Mouse (Mus musculus) 416B (cell line): ENCODE measurements around the gene Alkbh3.

Experiments
- DNase-seq: peaks from one replicate; pipeline ENCODE4 v3.0.0; 2011; ENCODE audit warnings: low read depth

The Alkbh3 gene

GRCm38 (mm10) chr2:94010335-94011291 is at the start of gene Alkbh3:
Gene Alkbh3, minus strand, starts transcription at chr2:94010807.
- peak; percentile 94 for DNase-seq

GRCm38 (mm10) chr2:94059459-94059858 is 48.9 kb upstream of the Alkbh3 start:
- peak; percentile 22 for DNase-seq

DNA sequence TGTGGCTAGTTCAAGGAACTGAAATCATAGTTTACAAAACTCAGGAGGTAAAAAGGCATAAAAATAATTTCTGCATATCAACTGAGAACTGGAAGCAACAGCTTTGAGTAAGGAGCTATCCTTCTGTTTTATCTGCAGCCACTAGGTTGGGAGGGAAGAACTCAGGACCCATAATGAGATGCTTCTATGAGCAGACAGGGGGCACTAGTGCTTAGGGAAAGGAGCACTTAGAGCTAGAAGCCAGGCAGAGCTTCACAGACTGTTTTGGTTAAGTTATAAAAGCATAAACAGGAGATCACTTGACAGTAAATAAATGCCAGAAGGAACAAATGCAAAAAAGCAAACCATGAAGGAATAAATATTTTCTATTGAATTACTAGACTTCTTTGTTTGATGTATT is 44.2 kb upstream of the Alkbh3 start:
- peak; percentile 75 for DNase-seq

GRCm38 (mm10) chr2:94051952-94052351 is 41.3 kb upstream of the Alkbh3 start:
- peak; percentile 78 for DNase-seq

- DNase-seq: no peak
These were observed 40.3 kb upstream of the Alkbh3 start for GRCm38 (mm10) chr2:94050901-94051300.

DNA sequence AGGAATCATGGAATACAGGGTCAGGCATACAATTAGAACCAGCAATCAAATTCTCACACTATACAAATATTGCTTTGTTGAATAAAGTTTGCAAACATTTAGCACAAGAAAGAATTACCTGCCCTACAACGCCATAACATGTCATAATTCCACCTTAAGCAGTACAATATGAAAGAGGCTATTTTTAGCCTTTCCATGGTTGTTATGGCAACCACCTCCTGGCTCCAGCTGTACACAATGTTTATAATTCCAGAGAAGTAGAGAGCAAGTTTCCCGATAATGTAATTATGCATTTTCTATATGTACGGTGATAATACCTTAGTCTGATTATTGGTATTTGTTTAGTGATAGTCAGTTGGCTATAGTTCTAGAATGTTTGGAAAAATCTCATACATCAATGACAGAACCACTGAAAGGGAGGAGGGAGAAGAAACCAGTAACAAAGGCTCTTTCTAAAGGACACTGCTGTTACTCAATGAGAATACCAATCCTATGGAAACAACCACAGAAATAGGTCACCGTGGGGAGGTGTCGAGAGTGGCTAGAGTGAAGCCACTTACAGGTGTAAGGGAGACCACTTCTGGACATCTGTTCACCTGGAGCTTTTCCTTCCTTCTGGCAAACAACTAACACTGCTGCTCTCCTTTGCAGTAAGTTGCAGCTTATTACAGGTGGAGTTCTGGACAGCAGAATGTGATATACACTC is 39.0 kb upstream of the Alkbh3 start:
- DNase-seq: no peak

DNA sequence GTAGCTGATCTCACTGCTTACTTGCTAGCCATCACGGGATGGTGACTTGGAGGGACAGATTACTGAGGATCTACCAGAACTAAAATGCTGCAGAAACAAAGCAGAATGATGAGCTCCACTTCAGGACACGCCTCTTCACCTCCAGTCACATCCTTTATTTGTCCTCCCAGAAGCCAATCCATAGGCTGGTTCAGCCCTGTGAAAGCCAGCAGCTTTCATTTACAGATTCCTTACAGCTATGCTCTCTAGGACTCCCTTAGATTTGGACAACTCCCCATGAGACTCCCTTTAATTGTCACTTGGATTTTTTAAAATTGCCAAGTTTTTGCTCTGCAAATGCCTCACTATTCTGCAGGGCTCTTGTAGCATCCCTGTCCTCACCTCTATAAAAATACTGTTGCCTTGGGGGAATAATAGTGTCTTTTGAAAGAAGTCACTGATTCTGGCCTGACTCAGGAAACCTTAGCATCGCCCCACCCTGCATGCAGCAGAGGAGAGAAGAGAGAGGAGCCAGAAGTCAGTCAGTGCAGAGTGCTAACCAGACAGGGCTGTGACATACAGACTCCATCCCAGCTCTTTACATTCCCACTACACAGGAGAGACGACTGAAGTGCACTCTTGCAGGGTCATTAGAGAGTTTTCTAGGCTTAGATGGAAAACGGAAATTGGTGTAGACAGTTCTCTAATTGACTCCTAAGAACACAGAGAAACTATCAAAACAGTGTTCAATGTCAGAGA is 38.3 kb upstream of the Alkbh3 start:
- DNase-seq: no peak

- DNase-seq: no peak
These were observed 37.7 kb upstream of the Alkbh3 start for GRCm38 (mm10) chr2:94048271-94048670.

- peak; percentile 77 for DNase-seq
These were observed 34.9 kb upstream of the Alkbh3 start for GRCm38 (mm10) chr2:94045411-94046090.

GRCm38 (mm10) chr2:94044174-94044573 is 33.6 kb upstream of the Alkbh3 start:
- DNase-seq: no peak

DNA sequence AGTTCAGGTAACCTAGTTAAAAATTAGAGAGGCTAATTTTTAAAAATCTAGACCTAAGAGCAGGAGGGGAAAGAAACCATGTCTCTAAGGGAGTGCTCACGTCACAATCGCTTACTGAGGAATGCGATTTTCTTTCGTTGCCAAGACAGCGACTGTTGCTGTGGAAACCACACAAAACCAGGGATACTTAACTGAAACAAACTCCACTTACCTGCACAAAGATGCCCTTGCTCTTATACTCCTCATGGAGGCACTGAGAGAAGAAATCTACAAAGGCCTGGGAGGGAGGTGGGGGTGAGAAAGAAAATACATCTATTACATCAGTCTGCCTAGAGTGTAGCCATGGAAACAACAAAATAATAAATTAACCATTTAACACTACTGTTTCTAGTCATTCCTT is 33.1 kb upstream of the Alkbh3 start:
- no peak for DNase-seq

GRCm38 (mm10) chr2:94042461-94042860 is 31.9 kb upstream of the Alkbh3 start:
- DNase-seq: no peak

DNA sequence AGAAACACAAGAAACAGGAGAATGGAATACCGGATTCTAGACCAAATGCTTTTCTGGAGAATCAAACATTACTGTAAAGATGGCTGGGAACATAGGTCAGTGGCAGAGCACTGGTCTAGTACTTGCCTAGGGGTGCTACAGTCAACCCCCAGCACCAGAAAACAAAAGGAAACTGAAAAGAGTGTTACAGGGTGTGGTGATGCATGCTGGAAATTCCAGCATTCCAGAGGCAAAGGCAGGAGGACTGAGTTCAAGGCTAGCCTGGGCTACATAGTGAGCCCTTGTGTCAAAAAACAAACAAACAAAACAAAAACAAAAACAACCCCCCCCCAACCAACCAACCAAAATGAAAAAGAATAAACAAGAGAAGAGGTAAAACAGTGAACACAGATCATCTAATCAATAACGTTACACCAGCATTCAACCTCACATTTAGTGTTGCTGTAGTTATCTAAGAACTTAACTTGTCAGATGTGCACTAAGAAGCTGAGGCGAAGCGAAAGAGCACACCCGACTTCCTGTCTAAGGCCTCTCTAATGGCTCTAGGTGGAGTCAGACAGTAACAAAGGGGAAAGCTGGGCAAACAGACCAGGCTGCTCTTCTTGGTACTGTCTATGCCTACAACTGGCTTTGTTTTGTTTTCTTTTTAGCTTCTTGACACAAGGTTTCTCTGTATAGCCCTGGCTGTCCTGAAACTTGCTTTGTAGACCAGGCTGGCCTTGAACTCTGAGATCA is 30.0 kb upstream of the Alkbh3 start:
- peak; percentile 11 for DNase-seq

DNA sequence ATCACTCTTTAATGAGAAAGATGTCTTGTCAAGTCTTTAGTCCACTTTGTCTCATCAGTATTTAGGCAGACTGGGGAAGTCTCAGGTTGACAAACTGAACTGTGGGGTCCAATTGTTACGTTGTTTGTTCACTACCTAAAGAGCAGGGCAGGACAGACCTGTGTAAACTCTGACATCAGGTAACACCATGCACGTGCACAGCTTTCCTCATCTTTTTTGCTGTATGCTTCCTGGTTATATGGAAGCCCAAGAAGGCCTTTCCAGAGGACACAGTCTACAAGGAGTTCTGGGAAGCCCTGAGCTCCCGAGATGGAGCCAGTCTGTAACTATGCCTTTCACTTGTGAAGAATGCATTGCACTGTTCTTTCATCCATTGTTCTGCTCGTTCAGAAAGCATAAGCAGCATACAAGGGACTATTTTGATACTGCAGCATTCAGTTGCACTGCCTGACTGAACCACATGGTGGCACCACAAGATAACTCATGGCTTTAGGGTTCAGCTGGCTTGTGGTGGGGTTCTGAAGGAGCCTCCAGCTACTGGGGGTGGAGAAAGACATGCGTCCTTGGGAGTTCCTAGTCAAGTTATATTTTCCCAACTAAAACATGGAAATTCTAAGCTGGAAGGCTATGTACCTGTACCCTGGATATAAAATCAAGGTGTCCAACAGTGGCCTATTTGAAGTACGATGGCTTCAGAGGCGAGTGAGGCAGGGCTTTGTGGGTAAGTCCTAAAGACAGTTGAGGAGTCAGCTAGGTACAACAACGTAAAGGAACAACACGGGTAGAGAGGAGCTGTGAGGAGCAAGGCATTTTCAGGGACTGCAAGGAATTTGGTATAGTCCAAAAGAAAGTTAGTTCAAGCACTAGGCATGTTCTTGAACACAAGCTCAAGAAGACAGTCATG is 25.1 kb upstream of the Alkbh3 start:
- peak; percentile 60 for DNase-seq

DNA sequence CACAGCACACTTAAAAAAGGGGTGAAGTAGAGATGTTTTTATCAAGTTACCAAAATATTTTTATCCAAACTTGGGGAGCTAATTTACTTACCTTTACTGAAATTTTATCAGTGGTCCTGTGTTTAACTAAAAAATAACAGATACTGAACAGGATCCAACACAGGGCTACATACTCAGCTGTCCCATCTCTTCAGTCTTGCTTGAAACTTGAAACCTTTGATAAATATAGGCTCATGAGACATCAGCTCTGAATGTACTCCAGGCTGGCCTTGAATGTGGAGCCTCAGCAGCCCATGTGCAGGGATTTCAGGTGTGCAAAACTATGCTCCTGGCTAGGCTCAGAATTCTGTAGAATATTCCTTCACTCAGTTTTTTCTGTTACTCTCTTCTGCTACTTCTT is 20.0 kb upstream of the Alkbh3 start:
- no peak for DNase-seq

GRCm38 (mm10) chr2:94024637-94025036 is 14.0 kb upstream of the Alkbh3 start:
- no peak for DNase-seq

GRCm38 (mm10) chr2:94002331-94002730 is 8.3 kb downstream of the Alkbh3 start:
- DNase-seq: peak; percentile 65

DNA sequence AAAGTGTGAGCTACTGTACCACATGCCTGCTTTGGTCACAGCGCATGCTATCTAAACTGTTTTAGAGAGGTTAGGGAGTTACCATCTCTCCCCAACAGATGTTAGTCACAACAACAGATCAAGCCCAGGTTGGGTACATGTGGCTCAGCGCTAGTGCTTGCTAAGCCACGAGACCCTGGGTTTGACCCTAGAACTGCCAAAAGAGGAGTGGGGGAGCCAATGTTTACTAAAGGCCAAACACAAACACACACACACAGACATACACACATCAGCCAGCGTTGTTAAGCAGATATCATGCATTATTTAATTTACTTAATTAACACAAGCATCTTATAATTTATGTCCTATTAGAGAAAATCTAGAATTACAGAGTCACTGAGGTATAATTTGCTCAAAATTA is 8.7 kb downstream of the Alkbh3 start:
- DNase-seq: no peak

DNA sequence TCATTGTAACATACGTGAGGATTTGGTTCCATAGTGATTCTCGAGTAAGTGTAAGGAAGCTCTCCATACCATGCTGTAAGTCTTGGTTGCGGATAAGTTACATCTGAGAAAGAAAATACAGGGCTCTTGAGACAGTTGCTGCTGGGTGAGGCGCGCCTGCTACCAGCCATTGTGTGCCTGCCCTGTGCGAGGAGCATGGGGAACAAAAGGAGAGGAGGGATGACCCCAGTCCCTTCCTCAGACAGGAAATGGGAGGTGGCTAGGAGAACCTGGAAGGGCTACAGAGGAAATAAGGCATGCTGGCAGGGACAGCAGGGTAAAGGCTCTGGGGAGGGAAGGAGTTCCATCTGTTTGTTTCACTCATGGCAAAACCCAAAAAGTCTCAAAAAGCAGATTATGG is 9.2 kb downstream of the Alkbh3 start:
- DNase-seq: no peak

GRCm38 (mm10) chr2:93996254-93996653 is 14.4 kb downstream of the Alkbh3 start, which contains the start of gene Gm27027:
Gene Gm27027, minus strand, starts transcription at chr2:93996354.
- no peak for DNase-seq
